Mouse (Mus musculus) A20 (cell line): ENCODE data around the gene Apoc1.

Experiments used
- DNase-seq: peaks from one replicate; pipeline ENCODE4 v3.0.0-alpha.2; 2011; ENCODE audit warnings: low read depth, low spot score

The Apoc1 gene

GRCm38 (mm10) chr7:19691873-19692865 is at the start of gene Apoc1:
TSS of gene Apoc1 (minus strand) at chr7:19692660.
- no peak for DNase-seq

DNA sequence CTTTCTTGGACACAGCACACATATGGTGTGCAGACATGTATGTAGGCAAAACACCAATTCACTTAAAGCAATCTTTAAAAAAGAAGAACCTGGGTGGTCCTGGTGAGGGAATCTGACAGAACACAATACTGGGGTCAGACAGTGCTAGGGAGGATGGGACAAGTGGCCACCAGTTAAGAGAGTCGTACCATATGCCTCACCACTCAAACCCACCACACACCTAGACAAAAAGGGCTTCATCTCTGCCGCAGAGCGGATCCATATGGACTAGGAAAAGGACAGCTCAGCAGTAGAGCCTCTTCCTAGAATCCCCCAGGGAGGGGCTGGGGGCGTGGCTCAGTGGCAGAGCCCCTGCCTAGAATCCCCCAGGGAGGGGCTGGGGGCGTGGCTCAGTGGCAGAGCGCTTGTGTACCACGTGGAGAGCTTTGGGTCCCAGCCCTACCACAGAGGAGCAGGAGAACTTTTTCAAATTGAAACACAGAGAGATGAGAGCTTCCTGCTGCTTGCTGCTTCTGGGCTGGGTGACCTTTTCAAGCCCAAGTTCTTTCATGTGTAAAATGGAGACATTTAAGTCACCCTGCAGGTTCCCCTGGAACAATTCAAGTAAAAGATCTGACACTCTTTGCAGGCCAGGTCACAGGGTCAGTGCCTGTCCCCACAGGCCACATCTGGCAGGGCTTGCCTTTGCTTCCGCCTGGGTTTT is 49.0 kb upstream of the Apoc1 start:
- DNase-seq, result no peak

- DNase-seq, result no peak
Observed at GRCm38 (mm10) chr7:19740269-19740668, 47.8 kb upstream of the Apoc1 start.

DNA sequence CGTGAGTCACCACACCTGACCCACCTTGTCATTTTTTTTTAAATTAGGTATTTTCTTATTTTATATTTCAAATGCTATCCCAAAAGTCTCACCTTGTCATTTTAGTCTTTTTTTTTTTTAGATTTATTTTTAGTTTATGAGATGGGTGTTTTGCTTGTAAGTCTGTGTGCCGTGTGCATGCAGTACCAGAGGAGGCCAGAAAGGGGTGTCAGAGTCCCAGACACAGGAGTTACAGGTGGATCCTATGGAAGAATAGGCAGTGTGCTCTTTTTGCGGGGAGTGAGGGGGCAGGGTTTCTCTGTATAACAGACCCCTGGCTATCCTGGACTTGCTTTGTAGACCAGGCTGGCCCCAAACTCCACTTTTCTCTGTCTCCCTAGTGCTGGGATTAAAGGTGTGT is 46.3 kb upstream of the Apoc1 start:
- peak; percentile 18 for DNase-seq

- DNase-seq, result no peak
Observed at GRCm38 (mm10) chr7:19736389-19737057, 44.1 kb upstream of the Apoc1 start.

DNA sequence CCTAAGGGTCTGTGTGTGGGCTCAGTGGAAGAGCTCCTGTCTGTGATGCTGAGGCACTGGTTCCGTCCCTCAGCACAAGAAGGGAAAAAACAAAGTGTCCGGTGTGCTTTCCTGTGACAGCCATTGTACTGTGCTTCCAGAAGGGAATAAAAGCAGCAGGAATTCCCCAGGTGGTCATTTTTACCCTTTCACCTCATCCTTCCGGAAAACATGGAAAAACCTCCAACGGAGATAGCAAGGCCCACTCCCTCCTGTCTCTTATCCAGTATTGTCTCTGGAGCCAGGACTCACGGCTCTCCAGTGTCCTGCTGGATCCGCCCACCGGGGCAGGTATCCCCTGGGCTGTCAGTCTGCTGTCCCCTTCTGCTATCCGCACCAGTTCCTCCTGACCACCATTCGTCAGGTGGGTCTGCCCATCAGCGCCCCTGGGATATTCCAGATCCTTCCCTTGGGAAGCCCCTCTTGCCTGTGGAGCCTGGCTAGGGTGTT is 41.8 kb upstream of the Apoc1 start:
- DNase-seq, result no peak

DNA sequence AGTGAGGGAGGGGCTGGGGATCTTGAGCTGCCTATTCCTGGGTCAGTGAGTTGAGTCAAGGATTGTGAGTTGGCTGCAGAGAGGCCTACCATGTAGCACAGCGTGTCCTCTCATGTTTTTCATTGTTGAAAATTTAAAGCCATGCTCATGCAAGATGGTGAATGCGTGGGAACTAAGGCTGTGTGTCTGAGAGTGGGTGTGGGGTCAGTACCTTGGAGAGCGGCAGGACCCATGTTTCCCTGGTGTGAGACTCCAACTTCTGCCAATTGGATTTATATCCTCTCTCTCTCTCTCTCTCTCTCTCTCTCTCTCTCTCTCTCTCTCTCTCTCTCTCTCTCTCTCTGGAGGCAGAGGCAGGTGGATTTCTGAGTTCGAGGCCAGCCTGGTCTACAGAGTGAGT is 34.1 kb upstream of the Apoc1 start:
- no peak for DNase-seq

DNA sequence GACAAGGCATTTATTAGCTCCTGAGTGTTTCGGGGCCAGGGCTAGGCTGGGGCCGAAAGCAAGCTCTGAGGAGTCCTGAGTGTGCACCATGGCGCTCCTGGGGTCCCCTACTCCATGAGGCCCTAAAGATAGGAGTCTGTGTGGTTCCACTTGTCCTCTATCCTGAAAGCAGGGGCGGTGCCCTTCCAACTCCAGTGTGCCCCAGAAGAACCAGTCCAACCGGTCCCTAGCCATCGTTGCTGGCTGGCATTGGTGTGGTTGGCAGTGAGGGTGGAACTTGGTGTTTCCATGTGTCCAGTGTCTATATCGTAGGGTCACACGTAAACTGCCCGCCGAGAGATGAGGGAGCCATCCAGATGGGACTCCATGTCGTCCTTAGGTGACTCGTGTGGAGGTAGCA is 31.7 kb upstream of the Apoc1 start:
- no peak for DNase-seq

DNA sequence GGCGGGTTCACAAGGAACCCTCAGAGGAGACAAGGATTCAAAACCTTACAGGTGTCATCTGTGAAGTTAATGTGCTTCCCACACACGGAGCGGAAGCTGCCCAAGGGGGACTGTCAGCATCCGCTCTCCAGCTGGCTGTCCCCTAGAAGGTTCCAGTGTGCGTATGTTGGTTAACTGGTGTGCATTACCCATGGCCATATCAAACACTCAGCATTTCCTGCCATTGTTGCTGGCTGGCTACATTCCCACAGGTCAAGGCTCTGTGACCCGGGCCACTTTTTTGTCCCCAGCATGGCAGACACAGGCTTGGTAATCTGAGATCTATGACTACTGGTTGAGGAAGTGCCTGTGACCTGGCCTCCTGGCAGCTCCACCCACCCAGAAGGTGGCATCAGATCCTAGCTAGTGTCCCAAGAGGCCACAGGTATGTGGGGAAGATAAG is 30.3 kb upstream of the Apoc1 start:
- no peak for DNase-seq

DNA sequence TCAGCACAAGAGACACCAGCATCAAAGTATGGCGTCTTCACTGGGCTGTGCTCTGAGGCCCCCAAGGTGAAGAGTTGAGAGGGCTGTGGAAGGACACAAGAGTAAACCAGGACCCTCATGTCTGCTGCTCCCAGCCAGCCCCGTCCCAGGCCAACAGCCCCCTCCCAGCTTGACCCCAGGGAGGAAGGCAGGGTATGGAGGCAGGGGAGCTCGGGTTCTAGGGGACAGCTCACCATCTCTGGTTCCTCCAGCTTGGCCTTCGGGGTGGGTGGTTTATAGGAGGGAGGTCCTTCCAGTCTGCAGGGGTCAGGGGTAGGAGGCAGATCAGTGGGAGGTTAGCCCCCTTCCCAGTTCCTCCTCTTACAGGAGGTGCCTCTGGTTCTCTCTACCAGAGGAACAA is 26.7 kb upstream of the Apoc1 start:
- DNase-seq, result no peak

DNA sequence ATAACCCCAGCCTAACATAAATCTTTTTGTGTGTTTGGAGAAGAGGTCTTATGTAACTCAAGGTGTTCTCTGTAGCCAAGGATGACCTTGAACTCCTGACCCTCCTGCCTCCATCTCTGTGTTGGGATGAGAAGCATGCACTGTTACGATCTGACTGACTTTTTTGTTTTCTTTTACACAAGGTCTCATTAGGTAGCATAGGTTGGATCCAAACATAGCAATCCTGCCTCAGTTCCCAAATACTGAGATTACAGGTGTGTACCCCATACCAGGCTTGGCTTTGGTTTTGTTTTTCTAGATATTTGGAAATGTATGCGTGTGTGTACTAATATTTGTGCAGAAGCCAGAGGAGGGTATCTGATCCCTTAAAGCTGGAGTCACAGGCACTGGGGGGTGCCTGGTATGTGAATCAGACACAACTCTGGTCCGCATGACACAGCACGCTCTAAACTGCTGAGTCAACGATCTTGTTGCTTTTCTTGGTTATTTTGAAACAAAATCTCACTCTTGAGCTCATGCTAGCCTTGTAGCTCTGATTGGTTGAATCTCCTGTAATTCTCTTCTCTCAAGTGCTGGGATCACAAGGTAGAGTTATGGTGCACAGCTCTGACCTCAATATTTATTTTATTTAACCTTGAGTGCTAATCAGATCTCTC is 26.0 kb upstream of the Apoc1 start:
- no peak for DNase-seq

DNA sequence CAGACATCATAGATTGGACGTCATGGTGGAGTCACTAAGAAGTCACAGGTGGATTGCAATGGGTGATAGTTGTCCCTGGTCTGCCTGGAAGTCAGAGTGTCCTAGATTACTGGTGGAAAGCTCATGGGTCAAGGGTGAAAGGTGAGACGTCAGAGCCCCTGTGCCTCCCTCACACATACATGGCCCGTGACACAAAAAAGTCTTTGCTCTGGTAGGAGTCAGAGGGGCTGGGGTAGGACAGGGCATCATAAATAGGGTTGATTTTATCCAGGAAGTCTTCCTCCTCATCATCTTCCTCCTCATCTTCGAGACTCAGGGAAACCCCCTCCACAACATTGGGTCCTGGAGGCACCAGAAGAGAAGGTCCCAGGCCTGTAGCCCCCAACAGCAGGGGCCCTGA is 24.9 kb upstream of the Apoc1 start:
- no peak for DNase-seq

DNA sequence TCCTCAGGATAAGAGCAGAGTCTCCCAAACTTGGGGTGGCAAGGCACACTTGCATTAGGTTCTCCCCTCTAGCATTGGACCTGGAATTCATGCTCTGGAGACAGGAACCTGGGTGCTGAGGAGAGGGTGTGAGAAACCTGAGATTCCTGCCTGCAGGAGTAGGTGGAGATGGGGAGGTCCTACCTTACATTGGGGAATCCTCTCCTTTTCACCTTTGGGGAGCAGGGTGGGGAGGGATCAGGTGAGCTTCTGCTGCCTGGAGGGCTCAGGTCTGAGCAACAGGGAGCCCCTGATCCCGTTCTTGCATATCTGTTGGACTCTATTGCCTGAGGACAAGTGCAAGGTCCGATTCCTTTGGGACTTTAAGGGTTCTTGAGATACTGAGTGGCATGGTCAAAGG is 24.4 kb upstream of the Apoc1 start:
- DNase-seq, result no peak

GRCm38 (mm10) chr7:19716055-19716682 is 23.7 kb upstream of the Apoc1 start:
- no peak for DNase-seq

GRCm38 (mm10) chr7:19715239-19716054 is 23.0 kb upstream of the Apoc1 start, which contains the start of gene Tomm40:
TSS of gene Tomm40 (minus strand) at chr7:19715438.
- DNase-seq, result peak; percentile 100

- DNase-seq, result no peak
Observed at GRCm38 (mm10) chr7:19714836-19715235, 22.4 kb upstream of the Apoc1 start.

DNA sequence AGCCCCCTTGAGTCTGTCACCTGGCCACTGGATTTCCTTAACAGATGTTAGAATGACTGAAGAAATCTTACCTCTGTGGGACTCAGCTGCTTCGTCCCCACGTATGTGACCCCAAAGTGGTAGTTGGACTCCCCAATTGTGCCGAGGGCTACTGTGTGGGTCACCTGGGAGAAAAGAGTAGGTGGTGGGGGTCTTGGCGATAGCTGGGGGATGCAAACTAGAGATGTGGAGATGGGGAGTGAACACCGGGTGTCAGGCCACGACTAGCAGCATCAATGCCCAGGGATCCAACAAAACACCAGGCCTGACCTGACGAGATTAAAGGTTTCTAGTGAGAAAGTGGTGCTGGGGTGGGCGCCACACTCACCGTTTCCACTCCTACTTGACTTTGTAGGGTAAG is 21.1 kb upstream of the Apoc1 start:
- DNase-seq, result no peak

GRCm38 (mm10) chr7:19713196-19713595 is 20.7 kb upstream of the Apoc1 start:
- DNase-seq, result peak; percentile 53

- DNase-seq, result peak; percentile 38
Observed at GRCm38 (mm10) chr7:19712414-19712813, 20.0 kb upstream of the Apoc1 start.

GRCm38 (mm10) chr7:19710650-19711049 is 18.2 kb upstream of the Apoc1 start:
- no peak for DNase-seq
